Mouse (Mus musculus): ENCODE results near the gene Hgfac.

- TF ChIP-seq CTCF (conservative IDR thresholded peaks at IDR 0.05; ENCODE audit: insufficient read depth, insufficient read length, low read depth, low read length) (no peak), POLR2A (IDR thresholded peaks at IDR 0.05; ENCODE audit: low read depth, low read length) (no peak)
Measured at GRCm38 (mm10) chr5:35071855-35072254, 30.5 kb downstream of the Hgfac start.

Measured in kidney, adult 2 months (tissue).